Mouse (Mus musculus): ENCODE results near the gene Gdf5.

DNA sequence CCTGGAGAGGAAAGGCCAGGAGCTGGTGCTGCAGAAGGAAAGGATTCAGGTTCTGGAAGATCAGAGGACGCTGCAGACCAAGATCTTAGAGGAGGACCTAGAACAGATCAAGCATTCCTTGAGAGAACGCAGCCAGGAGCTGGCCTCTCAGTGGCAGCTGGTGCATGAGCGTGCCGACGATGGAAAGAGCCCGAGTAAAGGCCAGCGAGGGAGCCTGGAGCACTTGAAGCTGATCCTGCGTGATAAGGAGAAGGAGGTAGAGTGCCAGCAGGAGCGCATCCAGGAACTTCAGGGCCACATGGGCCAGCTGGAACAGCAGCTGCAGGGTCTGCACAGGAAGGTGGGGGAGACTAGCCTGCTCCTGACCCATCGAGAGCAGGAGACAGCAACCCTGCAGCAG is 46.0 kb upstream of the Gdf5 start:
- TF ChIP-seq HCFC1 (IDR thresholded peaks at IDR 0.05; ENCODE audit: borderline replicate concordance, insufficient read depth, low read length): no peak
- TF ChIP-seq ZC3H11A (IDR thresholded peaks at IDR 0.05; ENCODE audit: borderline replicate concordance, low read depth, low read length): no peak
- no peak for TF ChIP-seq MAFK (IDR thresholded peaks at IDR 0.05; ENCODE audit: insufficient read depth, low read depth, low read length)
- no peak for TF ChIP-seq ZNF384 (IDR thresholded peaks at IDR 0.05; ENCODE audit: low read depth, low read length)
